8 mouse cellular contexts compared by ENCODE assay signal in genomic region chr17:24669545-24670245, GRCm38 (mm10). TPM values are rescaled to one million over a fixed set of nuclear protein-coding genes. Genes with fewer than 3 reads are reported as not detected.
DNase-seq lines count a peak whose midpoint lies in the region; ATAC-seq and TF ChIP-seq lines count a peak whose summit lies in the region.

Zfp598 (plus strand) TSS chr17:24669687.

- H3K9me3 ChIP-seq in erythroblast, embryonic 14.5 days (ENCODE audit: control insufficient read depth, low read length) = no peaks in the 10 kb centered on the region
- H3K9me3 ChIP-seq in heart, embryonic 12.5 days (replicated peaks) = no peaks in the 10 kb centered on the region
- no peaks in the 10 kb centered on the region for H3K9me3 ChIP-seq in kidney, postnatal 0 days (replicated peaks; ENCODE audit: low read length)
- no peaks in the 10 kb centered on the region for H3K9me3 ChIP-seq in liver, embryonic 11.5 days (ENCODE audit: control insufficient read depth, low read length)
- H3K9me3 ChIP-seq in stomach, embryonic 14.5 days (ENCODE audit: control insufficient read depth, low read depth, low read length) = no peaks in the 10 kb centered on the region

- H3K9ac ChIP-seq in heart, embryonic 12.5 days = peak within 1 kb of the TSS; percentile 98
- H3K9ac ChIP-seq in kidney, postnatal 0 days (ENCODE audit: low read depth, low read length) = peak within 1 kb of the TSS; percentile 93
- H3K9ac ChIP-seq in liver, embryonic 11.5 days (ENCODE audit: low read depth, low read length) = peak within 1 kb of the TSS; percentile 98
- peak within 1 kb of the TSS; percentile 95 for H3K9ac ChIP-seq in stomach, embryonic 14.5 days (replicated peaks; ENCODE audit: low read depth, low read length)

- peak; percentile 78 for TF ChIP-seq POLR2A in brain, embryonic 14.5 days (IDR thresholded peaks at IDR 0.05; ENCODE audit: borderline replicate concordance, extremely low read depth, insufficient read depth, insufficient read length, poor library complexity, severe bottlenecking)

- no peak for TF ChIP-seq CTCF in C2C12 (IDR thresholded peaks at IDR 0.05; ENCODE audit: control insufficient read depth, insufficient read depth, insufficient read length)
- peak; percentile 31; the same call in 1 of the 2 replicates for TF ChIP-seq CTCF in brain, embryonic 14.5 days (IDR thresholded peaks at IDR 0.05; ENCODE audit: borderline replicate concordance, extremely low read depth, insufficient read depth, insufficient read length)
- TF ChIP-seq CTCF in kidney, postnatal 0 days (IDR thresholded peaks at IDR 0.05; ENCODE audit: low read depth) = peak; percentile 41

- peak within 1 kb of the TSS; percentile 91 for H3K4me3 ChIP-seq in C2C12 (ENCODE audit: insufficient read depth, poor library complexity, severe bottlenecking)
- H3K4me3 ChIP-seq in erythroblast, embryonic 14.5 days (replicated peaks) = peak within 1 kb of the TSS; percentile 100
- peak within 1 kb of the TSS; percentile 97 for H3K4me3 ChIP-seq in heart, embryonic 12.5 days
- H3K4me3 ChIP-seq in kidney, postnatal 0 days (replicated peaks; ENCODE audit: low read depth, low read length) = peak within 1 kb of the TSS; percentile 98
- H3K4me3 ChIP-seq in liver, embryonic 11.5 days (ENCODE audit: low read depth, low read length) = peak within 1 kb of the TSS; percentile 99
- H3K4me3 ChIP-seq in stomach, embryonic 14.5 days (ENCODE audit: low read depth, low read length) = peak within 1 kb of the TSS; percentile 91

- peak within 1 kb of the TSS; percentile 84 for H3K27ac ChIP-seq in heart, embryonic 12.5 days (ENCODE audit: poor library complexity, severe bottlenecking)
- peak within 1 kb of the TSS; percentile 89 for H3K27ac ChIP-seq in kidney, postnatal 0 days
- H3K27ac ChIP-seq in liver, embryonic 11.5 days (ENCODE audit: low read depth, low read length) = peak within 1 kb of the TSS; percentile 82
- H3K27ac ChIP-seq in stomach, embryonic 14.5 days (ENCODE audit: low read length) = peak within 1 kb of the TSS; percentile 74

- ATAC-seq in heart, embryonic 12.5 days (ENCODE audit: insufficient number of reproducible peaks, low FRiP score) = peak; percentile 98
- peak; percentile 97 for ATAC-seq in kidney, postnatal 0 days (replicated peaks; ENCODE audit: low FRiP score, low read depth)
- peak; percentile 99 for ATAC-seq in liver, embryonic 11.5 days (replicated peaks; ENCODE audit: low FRiP score)
- peak; percentile 98 for ATAC-seq in stomach, embryonic 14.5 days (ENCODE audit: insufficient number of reproducible peaks, insufficient read depth, low FRiP score, low read depth)

- peaks cover 59% of the 10 kb centered on the region for H3K4me1 ChIP-seq in erythroblast, embryonic 14.5 days (ENCODE audit: control insufficient read depth)
- H3K4me1 ChIP-seq in heart, embryonic 12.5 days (replicated peaks) = peaks cover 47% of the 10 kb centered on the region
- peaks cover 21% of the 10 kb centered on the region for H3K4me1 ChIP-seq in kidney, postnatal 0 days (replicated peaks; ENCODE audit: insufficient read depth, low read length)
- peaks cover 38% of the 10 kb centered on the region for H3K4me1 ChIP-seq in liver, embryonic 11.5 days (replicated peaks; ENCODE audit: control insufficient read depth, insufficient read depth, low read length)
- peaks cover 29% of the 10 kb centered on the region for H3K4me1 ChIP-seq in stomach, embryonic 14.5 days (ENCODE audit: control insufficient read depth, insufficient read depth, low read length)

- under 1% methylated on average over 75 of the region's 80 CpGs for WGBS in heart, embryonic 12.5 days
- under 1% methylated on average over 68 of the region's 80 CpGs for WGBS in kidney, postnatal 0 days
- WGBS in liver, embryonic 11.5 days = under 1% methylated on average over 73 of the region's 80 CpGs
- under 1% methylated on average over 73 of the region's 80 CpGs for WGBS in stomach, embryonic 14.5 days

- H3ac ChIP-seq in C2C12 (ENCODE audit: control insufficient read depth, insufficient read length, low read depth) = peak within 1 kb of the TSS; percentile 96

- H3K4me2 ChIP-seq in heart, embryonic 12.5 days = peak within 1 kb of the TSS; percentile 90
- H3K4me2 ChIP-seq in kidney, postnatal 0 days (ENCODE audit: low read length) = peak within 1 kb of the TSS; percentile 74
- peak within 1 kb of the TSS; percentile 90 for H3K4me2 ChIP-seq in liver, embryonic 11.5 days
- peak within 1 kb of the TSS; percentile 69 for H3K4me2 ChIP-seq in stomach, embryonic 14.5 days (replicated peaks; ENCODE audit: low read depth, low read length)

- no peaks in the 10 kb centered on the region for H3K36me3 ChIP-seq in C2C12 (ENCODE audit: control insufficient read depth, insufficient read depth)
- H3K36me3 ChIP-seq in erythroblast, embryonic 14.5 days (ENCODE audit: control insufficient read depth) = peaks cover 22% of the 10 kb centered on the region
- no peaks in the 10 kb centered on the region for H3K36me3 ChIP-seq in heart, embryonic 12.5 days
- H3K36me3 ChIP-seq in kidney, postnatal 0 days (ENCODE audit: insufficient read depth, low read length) = no peaks in the 10 kb centered on the region
- no peaks in the 10 kb centered on the region for H3K36me3 ChIP-seq in liver, embryonic 11.5 days (ENCODE audit: control insufficient read depth, insufficient read depth, low read length)
- H3K36me3 ChIP-seq in stomach, embryonic 14.5 days (ENCODE audit: control insufficient read depth, insufficient read depth, low read length) = no peaks in the 10 kb centered on the region

- H3K79me2 ChIP-seq in C2C12 (ENCODE audit: control insufficient read depth, insufficient read depth) = peaks cover 59% of the 10 kb centered on the region

- peaks cover 45% of the 10 kb centered on the region for H3K79me3 ChIP-seq in C2C12 (ENCODE audit: low read depth)

- DNase-seq in brain, embryonic 14.5 days (ENCODE audit: low read depth) = peak; percentile 97
- peak; percentile 98 for DNase-seq in kidney, postnatal 0 days (ENCODE audit: low spot score)
- DNase-seq in liver, embryonic 11.5 days (ENCODE audit: low spot score) = peak; percentile 92
- peak; percentile 95 for DNase-seq in naive thymus-derived CD4-positive, alpha-beta T cell, adult 2 months (ENCODE audit: low read depth)

- H3K27me3 ChIP-seq in C2C12 (ENCODE audit: control insufficient read depth, insufficient read depth, insufficient read length) = no peaks in the 10 kb centered on the region
- no peaks in the 10 kb centered on the region for H3K27me3 ChIP-seq in erythroblast, embryonic 14.5 days (ENCODE audit: control insufficient read depth)
- no peaks in the 10 kb centered on the region; the same call in 1 of the 2 replicates for H3K27me3 ChIP-seq in heart, embryonic 12.5 days (replicated peaks)
- no peaks in the 10 kb centered on the region for H3K27me3 ChIP-seq in kidney, postnatal 0 days (ENCODE audit: insufficient read depth, low read length)
- no peaks in the 10 kb centered on the region for H3K27me3 ChIP-seq in liver, embryonic 11.5 days (replicated peaks; ENCODE audit: control insufficient read depth, insufficient read depth, low read length)
- no peaks in the 10 kb centered on the region for H3K27me3 ChIP-seq in stomach, embryonic 14.5 days (ENCODE audit: control insufficient read depth, insufficient read depth, low read length)

TF ChIP-seq in C2C12, 6 proteins besides CTCF, POLR2A, EP300 and RAD21:
- no peak for TF ChIP-seq MYOD1 (IDR thresholded peaks at IDR 0.05; ENCODE audit: control insufficient read depth, insufficient read length, low read depth)
- TF ChIP-seq FOSL1 (IDR thresholded peaks at IDR 0.05; ENCODE audit: insufficient read depth, low read length, poor library complexity, severe bottlenecking) = no peak
- TF ChIP-seq MAX (IDR thresholded peaks at IDR 0.05) = peak; percentile 32

RNA-seq across cellular contexts. Expression of gene Zfp598, which starts in this region (rescaled TPM):
- polyA plus RNA-seq in C2C12 (2012; fragmentation: generic; extraction: Trizol) = 34.6 TPM
- 76.3 and 102 TPM in 2 replicates for polyA plus RNA-seq in brain, embryonic 14.5 days (2012; rRNA removed)
- polyA plus RNA-seq in erythroblast, embryonic 14.5 days (2012) = 7.3 and 7.6 TPM in 2 replicates
- 20.1 and 21.2 TPM in 2 replicates for polyA plus RNA-seq in heart, embryonic 12.5 days (2016; fragmentation: Nextera tagmentation; extraction: Ambion mirVana)
- polyA plus RNA-seq in kidney, postnatal 0 days (2015; fragmentation: Nextera tagmentation; extraction: Ambion mirVana) = 17.5 and 18.1 TPM in 2 replicates
- polyA plus RNA-seq in liver, embryonic 11.5 days (2014; fragmentation: Nextera tagmentation; extraction: Ambion mirVana) = 37.4 and 38.3 TPM in 2 replicates
- 24.8 and 26.5 TPM in 2 replicates for polyA plus RNA-seq in stomach, embryonic 14.5 days (2014; fragmentation: Nextera tagmentation; extraction: Ambion mirVana)

Comparison
In these comparisons a context has a peak if more than half of its experiments do, and no peak if none do; other contexts are left out.
1. Peak in every context shown above with its lines: DNase-seq, ATAC-seq, H3K4me3 ChIP-seq and H3K27ac ChIP-seq.